Mouse (Mus musculus) fibroblast of lung, adult 2 months (primary cell): ENCODE data around the gene Mxi1.

Experiments used
- DNase-seq: peaks from one replicate; pipeline ENCODE4 v3.0.0-alpha.2; 2011; ENCODE audit warnings: low read depth

Mxi1 gene

DNA sequence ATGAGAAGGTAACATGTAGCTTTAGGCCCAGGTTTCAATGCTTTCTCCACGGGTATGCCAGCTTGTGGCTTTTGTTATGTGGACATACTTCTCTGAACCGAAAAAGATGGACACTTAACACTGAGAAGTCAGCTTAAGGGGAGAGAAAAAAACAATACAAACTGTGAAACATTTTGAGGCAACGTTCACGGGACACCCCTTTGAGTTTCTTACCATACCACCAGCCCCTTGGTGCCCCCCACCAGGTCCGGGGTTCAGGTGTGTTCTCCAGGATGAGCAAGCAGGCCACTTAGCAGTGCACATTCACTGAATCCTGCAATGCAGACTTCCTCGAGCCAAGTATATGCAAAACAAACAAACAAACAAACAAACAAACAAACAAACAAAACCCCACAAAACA lies 14.5 kb downstream of the Mxi1 start:
- DNase-seq: no peak

DNA sequence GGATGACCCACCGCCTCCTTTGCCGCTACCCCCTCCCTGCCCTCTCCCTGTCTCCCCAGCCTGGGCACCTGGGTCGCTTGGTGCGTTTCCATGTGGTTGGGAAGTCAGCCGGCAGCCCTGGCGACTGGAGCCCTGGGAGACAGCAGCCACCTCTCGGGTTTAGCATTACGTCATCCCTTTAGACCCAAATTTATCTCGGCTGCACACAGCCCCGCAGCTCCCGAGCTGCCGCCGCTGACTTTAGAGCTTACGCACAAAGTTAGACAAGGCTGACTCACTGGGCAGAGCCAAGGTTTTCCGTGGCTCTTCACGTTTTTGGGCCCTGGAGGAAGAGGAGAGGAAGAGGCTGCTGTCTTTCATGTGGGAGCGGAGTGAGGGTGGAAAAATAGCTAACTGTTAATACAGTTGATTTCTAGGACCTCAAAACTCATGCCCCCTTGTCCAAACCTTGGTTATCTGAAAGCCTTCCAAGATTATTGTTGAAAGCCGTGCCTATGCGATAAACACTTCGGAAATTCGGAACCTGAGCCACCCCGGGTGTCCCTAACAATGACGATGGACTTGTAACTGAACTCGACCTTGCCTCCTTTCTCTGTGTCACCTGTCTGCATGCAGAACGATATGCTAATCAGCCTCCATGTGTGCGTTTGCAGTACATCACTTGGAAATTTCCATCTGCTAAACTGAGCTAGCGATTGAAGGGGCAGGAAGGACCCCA lies 15.4 kb downstream of the Mxi1 start:
- DNase-seq: peak; percentile 60

DNA sequence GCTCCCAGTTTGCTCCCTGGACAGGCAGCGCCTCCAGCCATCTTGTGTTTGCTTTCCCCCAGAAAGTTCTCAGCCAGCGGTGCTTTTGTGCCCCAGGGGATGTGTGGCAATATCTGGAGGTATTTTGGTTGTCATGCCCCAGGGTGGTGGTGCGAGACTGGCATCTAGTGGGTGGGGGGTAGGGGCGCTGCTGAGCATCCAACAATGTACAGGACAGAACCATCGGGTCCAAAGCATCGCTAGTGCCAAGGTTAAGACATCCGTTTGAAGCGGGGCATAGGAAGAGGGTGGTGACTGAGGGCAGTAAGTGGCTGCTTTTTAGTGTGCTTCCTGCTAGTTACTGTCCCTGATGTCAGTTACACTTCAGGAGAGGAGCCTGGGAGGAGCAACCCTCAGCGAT lies 17.8 kb downstream of the Mxi1 start:
- DNase-seq: no peak

DNA sequence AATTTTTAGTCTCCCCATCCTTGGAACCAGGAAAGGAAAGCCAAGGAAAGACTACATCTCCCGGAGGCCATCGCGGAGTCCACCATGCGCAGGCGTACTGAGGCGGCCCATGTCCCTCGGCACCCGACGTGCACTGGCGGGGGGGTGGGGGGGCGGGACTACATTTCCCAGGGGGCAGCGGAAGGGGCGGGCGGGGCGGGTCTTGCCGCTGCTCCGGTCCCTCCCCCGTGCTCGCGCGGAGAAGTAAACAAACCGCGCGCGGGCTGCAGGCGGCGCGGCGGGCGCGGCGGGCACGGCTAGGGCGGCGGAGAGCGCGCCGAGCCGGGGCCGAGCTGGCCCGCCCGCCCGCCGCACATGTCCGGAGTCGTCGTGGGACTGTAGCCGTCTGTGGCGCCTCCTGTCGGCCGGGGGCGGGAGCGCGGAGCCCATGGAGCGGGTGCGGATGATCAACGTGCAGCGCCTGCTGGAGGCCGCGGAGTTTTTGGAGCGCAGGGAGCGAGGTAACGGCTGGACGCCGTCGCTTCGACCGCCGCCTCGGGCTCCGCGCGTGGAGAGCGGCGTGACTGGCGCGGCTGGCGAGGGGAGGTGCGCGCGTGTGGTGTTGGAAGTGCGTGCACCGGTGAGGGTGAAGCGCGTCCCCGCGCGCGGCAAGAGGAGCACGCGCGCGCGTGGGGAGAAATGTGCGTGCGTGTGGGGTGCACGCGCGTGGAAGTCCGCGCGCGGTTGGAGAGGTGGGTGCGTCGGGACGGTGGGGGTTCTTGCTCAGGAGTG lies 19.1 kb downstream of the Mxi1 start:
- DNase-seq: peak; percentile 69

DNA sequence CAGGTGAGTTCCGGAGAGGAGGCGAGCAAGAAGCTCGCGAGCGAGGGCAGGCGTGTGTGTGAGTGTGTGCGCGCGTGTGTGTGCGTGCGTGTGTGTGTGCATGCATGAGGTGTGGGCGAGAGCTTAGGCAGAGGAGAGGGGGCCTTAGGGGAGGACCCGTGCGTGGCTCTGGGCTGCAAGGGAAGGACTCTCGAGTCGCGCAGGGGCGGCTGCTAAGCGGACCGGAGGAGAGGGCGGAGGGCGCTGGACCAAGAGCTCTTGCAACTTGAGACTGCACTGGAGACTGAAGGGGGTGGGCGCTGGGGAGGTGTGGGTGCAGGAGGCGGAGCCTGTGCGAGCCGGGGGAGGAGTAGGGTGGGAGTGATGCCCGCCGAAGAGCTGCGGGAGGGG lies 19.7 kb downstream of the Mxi1 start:
- no peak for DNase-seq

DNA sequence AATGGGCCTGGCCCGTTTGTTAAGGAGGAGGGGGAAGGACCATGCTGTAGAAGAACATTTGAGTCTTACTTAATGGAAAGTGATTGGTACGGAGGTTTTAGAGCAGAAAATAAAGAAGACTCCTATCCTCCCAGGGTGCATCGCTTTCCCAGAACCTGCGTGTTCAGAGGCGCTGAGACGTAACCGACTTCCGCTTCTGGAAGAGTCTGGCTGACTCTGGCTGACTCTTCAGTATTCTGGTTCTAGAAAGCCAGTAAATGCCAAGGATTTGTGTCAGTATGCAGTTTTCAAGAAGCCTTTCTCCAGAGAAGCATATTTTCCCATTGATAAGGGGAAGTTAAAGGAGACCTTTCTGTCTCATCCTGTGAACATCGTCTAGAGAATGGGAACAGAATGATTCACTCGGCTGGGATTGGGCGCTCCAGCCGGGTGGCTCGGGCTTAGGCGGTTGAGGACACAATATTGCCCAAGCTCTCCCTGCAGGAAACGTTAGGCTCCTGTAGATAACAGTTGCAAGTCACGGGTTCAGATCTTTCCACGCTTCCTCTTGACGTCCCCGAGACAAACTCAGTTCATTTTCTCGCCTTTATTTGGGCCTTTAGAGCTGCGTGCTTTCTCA lies 21.7 kb downstream of the Mxi1 start:
- DNase-seq: no peak

DNA sequence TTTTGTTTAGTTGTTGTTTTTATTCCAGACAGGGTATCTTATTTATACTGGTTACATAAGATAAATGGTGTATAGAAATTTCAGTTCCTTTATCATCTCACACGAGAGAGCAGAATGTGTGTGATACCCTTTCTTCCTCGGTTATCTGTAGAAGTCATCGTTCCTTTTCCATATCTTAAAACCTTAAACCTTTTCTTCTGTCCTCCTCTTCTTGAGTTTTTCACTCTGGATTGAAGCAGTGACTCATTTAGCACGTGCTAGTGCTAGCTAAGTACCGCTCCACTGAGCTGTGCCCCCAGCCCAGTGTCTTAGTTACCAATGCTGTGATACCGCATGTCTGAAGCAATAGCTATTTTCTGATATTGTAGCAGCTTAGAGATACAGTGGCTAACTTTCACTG lies 23.4 kb downstream of the Mxi1 start:
- DNase-seq: no peak

DNA sequence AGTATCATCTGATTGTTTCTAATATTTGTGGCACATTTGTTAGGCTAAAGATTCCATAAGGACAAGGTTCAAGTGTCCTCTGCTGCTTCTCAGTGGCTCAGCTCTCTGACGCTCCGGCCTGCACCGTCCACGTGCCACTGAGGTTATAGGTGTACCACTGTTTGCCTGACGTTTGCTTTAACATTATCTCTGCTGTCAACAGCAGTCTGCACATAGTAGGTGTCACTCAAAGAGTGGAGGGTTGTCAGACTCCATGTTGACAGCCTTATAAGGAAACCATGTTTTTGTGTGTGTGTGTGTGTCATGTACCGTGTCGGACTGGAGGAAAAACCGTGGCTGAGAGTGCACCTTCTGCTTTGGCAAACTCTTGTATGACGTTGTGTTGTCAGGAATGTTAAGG lies 24.9 kb downstream of the Mxi1 start:
- DNase-seq: no peak

DNA sequence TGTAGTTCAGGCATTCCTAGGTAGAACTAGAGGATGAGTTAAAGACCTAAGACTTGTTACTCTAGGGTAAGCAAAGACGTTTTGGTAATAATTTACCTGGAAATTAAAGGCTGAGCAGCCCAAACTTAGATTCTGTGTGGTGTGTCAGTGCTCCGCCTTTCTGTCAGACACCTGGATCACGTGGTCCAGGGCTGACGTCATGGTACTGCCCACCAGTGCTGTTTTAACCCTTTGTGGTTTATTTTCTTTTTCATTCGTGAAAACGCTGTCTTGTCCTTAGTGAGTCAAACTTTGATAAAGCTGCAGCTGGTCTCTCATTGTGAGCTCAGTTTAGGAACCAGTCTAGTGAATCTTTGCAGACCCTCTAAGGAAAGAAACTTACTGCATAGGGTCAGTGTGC lies 30.1 kb downstream of the Mxi1 start:
- DNase-seq: no peak

DNA sequence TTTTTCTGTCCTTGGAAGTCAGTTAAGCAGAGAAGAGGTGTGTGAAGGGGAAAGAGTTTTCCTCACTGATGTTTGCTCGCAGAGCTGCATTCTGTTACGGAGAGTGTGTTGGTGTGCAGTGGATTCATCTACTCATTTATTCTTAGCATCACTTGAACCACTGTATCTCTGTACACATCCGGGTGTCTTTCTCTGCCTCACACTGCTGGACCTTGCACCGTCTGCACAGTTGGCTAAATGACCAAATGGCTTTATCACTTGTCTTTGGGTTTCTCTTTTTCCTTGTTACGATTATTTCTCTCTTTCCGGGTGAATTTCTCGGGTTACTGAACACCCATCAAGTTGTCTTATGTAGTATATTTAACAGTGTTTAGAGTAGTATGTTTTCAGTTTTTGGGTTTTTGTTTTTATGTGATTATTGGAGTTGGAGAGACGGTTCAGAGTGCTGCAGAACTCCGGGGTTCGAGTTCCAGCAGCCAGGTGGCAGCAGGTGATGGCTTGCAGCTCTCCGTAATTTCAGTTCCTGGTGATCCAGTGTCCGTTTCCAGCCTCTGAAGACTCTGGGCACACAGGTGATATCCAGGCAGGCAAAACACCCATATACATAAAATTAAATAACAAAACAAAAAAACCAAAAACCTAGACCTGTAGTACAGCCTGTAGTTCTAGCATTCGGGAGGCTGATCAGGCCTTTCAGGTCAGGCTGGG lies 33.0 kb downstream of the Mxi1 start:
- DNase-seq: no peak

DNA sequence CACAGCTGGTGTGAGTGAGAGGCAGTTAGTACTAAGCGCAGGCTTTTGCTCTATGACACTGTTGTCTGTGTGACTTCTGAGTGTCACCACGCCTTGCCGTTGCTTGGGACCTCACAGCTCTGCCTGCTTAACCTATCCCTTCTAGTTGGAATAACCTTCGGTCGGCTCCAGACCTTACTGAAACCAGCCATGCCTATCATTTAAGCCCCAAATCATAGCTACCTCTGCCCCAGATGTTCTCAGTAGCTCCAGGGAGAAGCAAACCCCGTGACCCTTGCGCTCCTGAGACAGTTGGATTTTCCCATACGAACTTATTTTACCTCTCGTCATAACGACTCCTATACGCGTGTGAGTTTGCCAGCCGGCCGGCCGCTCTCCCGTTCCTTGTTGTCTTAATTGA lies 33.7 kb downstream of the Mxi1 start:
- DNase-seq: no peak

DNA sequence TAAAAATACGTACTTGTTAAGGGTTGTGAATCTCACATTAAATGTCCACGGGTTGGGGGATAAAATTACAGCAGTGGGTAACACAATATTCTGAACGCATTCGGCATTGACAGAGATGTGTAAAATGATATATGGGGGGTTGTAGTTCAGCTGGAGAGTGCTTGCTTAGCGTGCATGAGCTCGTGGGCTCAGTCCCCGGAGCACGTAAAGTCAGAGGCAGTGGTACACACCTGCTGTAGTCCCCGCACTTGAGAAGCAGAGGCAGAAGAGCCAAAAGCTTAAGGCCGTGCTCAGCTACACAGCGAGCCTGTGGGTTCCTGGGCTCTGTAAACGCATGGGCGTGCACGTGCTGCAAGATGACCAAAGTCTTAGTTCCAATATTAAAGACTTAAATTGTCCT lies 35.4 kb downstream of the Mxi1 start:
- DNase-seq: no peak

DNA sequence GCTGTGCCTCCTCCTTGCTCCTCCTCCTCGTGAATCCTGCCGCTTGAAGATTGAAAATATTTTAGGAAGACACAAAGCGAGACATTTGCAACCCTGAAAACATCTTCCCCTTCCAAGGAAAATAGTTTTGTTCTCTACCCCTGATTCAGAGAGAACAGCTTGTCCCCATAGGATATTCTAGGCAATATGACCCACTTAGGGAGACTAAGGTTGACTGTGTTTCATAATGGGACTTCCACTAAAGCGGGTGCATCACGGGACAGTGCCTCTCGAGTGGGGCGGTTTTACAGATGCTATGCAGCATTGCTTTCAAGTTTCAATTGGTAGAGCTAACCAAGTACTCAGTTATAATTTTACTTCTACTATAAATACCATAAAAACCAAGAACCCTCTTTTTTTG lies 43.5 kb downstream of the Mxi1 start:
- DNase-seq: no peak

DNA sequence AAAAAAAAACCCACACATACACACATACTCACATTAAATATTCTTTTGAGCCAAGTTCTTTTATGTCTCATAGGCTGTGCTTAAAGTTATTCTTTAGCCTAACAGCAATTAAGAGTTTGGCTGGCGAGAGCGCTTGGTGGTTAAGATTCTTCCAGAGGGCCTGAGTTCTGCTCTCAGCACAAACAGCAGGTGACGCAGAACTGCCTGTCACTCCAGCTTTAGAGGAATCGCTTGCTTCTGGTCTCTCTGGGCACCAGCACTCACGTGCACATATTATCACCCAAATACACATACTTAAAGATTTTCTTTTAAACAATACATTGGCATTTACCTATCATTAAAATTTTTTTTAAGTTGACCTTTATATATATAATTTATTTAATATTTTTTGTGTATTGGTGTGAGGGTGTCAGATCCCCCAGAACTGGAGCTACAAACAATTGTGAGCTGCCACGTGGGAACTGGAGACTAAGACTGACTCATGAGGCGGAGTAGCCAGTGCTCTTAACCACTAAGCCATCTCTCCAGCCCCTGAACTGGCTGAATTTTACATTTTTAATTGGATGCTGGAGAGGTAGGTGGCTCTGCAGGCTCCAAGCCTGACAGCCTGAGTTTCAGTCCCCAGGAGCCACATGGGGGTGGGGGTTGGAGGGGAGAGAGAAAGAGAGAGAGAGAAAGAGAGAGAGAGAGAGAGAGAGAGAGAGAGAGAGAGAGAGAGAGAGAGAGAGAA lies 44.1 kb downstream of the Mxi1 start:
- peak; percentile 9 for DNase-seq

DNA sequence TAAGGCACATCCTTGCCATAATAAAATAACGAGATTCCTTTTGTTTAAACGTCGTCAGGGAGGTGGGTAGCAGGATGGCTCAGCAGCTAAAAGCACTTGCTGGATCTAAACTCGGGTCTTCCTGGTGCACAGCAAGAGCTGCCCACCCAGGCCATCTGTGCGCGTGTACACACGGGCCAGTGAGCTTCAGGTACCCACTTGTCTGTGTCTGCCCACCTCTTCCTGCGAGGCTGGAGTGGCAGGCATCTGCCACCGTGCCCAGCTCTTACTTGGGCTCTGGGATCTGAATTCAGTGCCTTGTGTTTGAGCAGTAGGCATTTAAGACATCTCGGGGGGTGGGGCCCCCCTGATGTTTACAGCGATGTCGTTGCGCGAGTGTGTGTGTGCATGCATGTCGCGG lies 44.7 kb downstream of the Mxi1 start:
- DNase-seq: no peak

DNA sequence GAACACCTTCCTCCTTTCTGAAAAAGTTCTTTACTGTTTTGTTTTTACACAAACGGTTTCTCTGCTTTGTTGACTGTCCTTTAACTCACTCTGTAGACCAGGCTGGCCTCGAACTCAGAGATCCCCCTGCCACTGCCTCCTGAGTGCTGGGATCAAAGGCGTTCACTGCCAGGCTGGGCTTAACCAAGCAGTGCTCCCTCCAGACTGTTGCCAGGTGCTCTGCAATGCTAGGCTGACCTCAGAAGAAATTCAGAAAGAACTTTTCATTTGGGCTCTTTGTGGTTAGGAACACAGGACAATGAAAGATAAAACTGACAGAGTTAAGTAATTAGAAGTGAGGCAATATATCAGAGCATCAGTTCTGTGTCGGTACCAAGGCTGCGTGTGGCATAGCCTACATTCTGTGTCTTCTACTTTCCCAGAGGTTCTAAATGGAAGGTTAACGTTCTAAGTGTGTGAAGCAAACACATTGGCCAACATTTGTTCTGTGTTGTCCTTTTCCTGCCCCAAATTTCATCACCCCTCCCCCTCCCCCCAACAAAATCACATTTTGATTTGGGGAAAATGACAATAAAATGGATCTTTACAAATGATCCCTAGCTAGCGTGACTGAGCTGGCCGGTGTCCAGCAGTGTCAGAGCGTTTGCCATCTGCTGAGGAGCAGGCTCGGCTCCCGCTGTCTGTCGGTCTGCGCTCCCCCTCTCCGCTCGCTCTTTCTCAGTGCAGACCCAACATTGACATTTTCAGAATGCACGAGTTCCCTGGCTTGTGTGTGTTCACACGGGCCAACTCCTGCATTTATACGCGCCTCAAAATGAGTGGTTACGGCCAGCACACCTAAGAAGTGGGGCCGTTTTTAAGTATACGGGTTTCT lies 49.1 kb downstream of the Mxi1 start:
- peak; percentile 15 for DNase-seq

DNA sequence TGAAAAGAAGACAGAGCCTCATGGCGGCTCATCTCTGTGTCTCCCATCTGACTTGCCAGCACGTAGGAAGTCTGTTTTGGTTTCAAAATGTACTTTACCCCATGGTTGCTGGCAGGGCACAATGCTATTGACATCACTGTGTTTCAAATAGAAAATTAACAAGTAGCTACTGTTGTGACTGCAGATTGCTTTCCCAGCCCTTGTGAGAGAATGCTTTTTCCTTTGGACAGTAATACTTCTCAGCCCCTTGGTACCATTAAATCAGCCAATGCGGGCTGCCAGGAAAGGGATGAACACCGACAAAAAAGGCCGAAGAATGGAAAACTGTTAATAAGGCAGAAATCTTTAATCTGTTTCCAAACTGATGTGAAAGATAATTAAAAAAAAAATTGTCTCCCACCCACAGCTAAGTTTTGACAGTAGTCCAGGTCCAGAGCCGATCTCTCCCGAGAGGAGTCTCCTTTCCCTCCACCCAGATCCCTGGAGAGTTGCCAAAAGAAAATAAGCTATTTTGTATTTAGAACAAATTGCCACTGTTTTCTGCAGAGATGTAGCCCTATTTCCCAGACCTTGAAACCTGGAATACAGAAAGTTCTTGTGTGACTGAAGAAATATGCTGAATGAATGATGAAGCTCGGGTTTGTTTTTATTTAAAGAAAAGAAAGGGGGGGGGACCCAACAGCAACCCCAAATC lies 50.1 kb downstream of the Mxi1 start:
- peak; percentile 25 for DNase-seq

DNA sequence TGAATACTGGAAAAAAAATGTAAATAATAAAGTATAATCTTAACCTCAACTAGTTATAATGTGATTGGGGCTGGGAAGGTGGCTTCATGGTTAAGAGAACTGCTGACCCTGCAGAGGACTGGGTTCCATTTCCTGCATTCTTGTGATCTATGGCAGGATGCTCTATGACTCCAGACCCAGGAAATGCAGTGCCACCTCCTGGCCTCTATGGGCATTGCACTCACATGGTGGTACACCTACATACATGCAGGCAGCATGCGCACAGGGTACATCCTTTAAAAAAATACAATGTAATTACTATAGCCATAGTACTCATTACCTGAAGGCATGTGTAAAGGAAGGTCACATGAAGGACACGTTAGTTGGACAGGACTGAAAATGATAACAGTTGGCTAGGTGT lies 52.6 kb downstream of the Mxi1 start:
- no peak for DNase-seq

DNA sequence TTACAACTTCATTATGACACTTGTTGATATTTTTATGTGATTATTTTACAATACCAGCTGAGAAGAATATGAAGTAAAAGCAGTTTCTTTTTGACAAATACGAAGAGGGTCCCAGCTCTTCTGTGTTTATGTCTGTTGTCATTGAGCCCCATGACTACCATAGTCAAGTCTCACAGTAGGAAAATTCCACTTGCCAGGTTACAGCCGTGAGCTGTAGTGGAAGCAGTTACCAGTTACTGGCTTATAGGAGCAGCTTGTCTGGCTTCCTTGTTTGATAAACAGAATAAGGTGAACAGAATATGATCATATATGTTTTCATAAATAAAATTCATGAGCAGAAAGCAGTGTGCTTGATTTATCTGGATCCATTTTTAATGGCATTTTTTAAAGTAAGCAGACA lies 54.2 kb downstream of the Mxi1 start:
- DNase-seq: no peak

DNA sequence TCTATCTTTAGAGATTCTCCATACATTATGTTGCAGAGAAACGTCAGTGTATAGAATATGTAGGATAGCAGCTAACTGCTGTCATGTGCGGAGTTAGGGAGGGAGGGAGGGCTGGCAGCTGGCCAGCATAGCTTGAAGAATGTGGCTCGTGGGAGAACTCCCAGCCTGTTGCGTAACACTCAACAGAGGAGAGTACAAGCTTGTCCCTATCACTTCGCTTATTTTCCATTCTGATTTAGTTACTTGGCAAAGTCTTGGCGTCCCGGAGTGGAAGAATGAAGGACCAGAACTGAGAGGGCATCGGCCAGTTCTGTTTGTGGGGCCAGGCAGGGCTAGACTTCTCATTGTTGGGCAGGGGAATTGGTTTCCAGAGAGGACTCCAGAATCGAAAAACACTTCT lies 54.6 kb downstream of the Mxi1 start:
- DNase-seq: peak; percentile 59
